Mouse (Mus musculus): ENCODE measurements around the gene Fkbp15. TPM values are rescaled to one million over a fixed set of nuclear protein-coding genes. Genes with fewer than 3 reads are reported as not detected.

Fkbp15 gene
- polyA plus RNA-seq, 1 experiment = 22.1 TPM

- no peaks in the 10 kb centered on the region for H3K9me3 ChIP-seq (replicated peaks; ENCODE audit: control insufficient read depth, insufficient read depth, low read length, poor library complexity, severe bottlenecking)
- H3K36me3 ChIP-seq (ENCODE audit: control insufficient read depth, insufficient read depth, low read length, poor library complexity, severe bottlenecking) = no peaks in the 10 kb centered on the region
- TF ChIP-seq POLR2A (IDR thresholded peaks at IDR 0.05; ENCODE audit: insufficient read depth, low read length) = no peak
- no peak for TF ChIP-seq EP300 (IDR thresholded peaks at IDR 0.05; ENCODE audit: insufficient read depth, low read depth, low read length)
- no peak for TF ChIP-seq CTCF (IDR thresholded peaks at IDR 0.05; ENCODE audit: low read depth, low read length)
- H3K4me1 ChIP-seq (ENCODE audit: control insufficient read depth, insufficient read depth, low read length) = no peaks in the 10 kb centered on the region
- H3K9ac ChIP-seq (ENCODE audit: low read depth, poor library complexity, severe bottlenecking) = no peak overlapping the region
- H3K4me3 ChIP-seq (ENCODE audit: low read depth, low read length) = no peak overlapping the region
- no peak overlapping the region for H3K27ac ChIP-seq (ENCODE audit: insufficient read depth, low read length)
- H3K27me3 ChIP-seq (ENCODE audit: control insufficient read depth, insufficient read depth, low read length, poor library complexity, severe bottlenecking) = no peaks in the 10 kb centered on the region
Measured at GRCm38 (mm10) chr4:62369091-62369490, 8.7 kb upstream of the Fkbp15 start.

- Histone ChIP-seq H3K27ac (ENCODE audit: insufficient read depth, low read length) (no peak overlapping the region), H3K4me1 (ENCODE audit: control insufficient read depth, insufficient read depth, low read length) (no peaks in the 10 kb centered on the region), H3K4me3 (ENCODE audit: low read depth, low read length) (no peak overlapping the region), H3K9me3 (replicated peaks; ENCODE audit: control insufficient read depth, insufficient read depth, low read length, poor library complexity, severe bottlenecking) (no peaks in the 10 kb centered on the region), H3K27me3 (ENCODE audit: control insufficient read depth, insufficient read depth, low read length, poor library complexity, severe bottlenecking) (no peaks in the 10 kb centered on the region), H3K36me3 (ENCODE audit: control insufficient read depth, insufficient read depth, low read length, poor library complexity, severe bottlenecking) (no peaks in the 10 kb centered on the region), H3K9ac (ENCODE audit: low read depth, poor library complexity, severe bottlenecking) (no peak overlapping the region)
- TF ChIP-seq CTCF (IDR thresholded peaks at IDR 0.05; ENCODE audit: low read depth, low read length) = no peak
- TF ChIP-seq EP300 (IDR thresholded peaks at IDR 0.05; ENCODE audit: insufficient read depth, low read depth, low read length) = no peak
- TF ChIP-seq POLR2A (IDR thresholded peaks at IDR 0.05; ENCODE audit: insufficient read depth, low read length) = no peak
Measured at GRCm38 (mm10) chr4:62367586-62367985, 7.2 kb upstream of the Fkbp15 start.

- Histone ChIP-seq H3K4me1 (ENCODE audit: control insufficient read depth, insufficient read depth, low read length) (no peaks in the 10 kb centered on the region), H3K36me3 (ENCODE audit: control insufficient read depth, insufficient read depth, low read length, poor library complexity, severe bottlenecking) (no peaks in the 10 kb centered on the region), H3K4me3 (ENCODE audit: low read depth, low read length) (no peak overlapping the region), H3K9me3 (replicated peaks; ENCODE audit: control insufficient read depth, insufficient read depth, low read length, poor library complexity, severe bottlenecking) (no peaks in the 10 kb centered on the region), H3K9ac (ENCODE audit: low read depth, poor library complexity, severe bottlenecking) (no peak overlapping the region), H3K27me3 (ENCODE audit: control insufficient read depth, insufficient read depth, low read length, poor library complexity, severe bottlenecking) (no peaks in the 10 kb centered on the region), H3K27ac (ENCODE audit: insufficient read depth, low read length) (no peak overlapping the region)
- TF ChIP-seq POLR2A (IDR thresholded peaks at IDR 0.05; ENCODE audit: insufficient read depth, low read length) (no peak), EP300 (IDR thresholded peaks at IDR 0.05; ENCODE audit: insufficient read depth, low read depth, low read length) (no peak), CTCF (IDR thresholded peaks at IDR 0.05; ENCODE audit: low read depth, low read length) (no peak)
Measured at GRCm38 (mm10) chr4:62366291-62366690, 5.9 kb upstream of the Fkbp15 start.

GRCm38 (mm10) chr4:62364299-62364698 is 4.0 kb upstream of the Fkbp15 start:
- Histone ChIP-seq H3K9me3 (replicated peaks; ENCODE audit: control insufficient read depth, insufficient read depth, low read length, poor library complexity, severe bottlenecking) (no peaks in the 10 kb centered on the region), H3K4me3 (ENCODE audit: low read depth, low read length) (no peak overlapping the region), H3K27ac (ENCODE audit: insufficient read depth, low read length) (no peak overlapping the region), H3K36me3 (ENCODE audit: control insufficient read depth, insufficient read depth, low read length, poor library complexity, severe bottlenecking) (no peaks in the 10 kb centered on the region), H3K4me1 (ENCODE audit: control insufficient read depth, insufficient read depth, low read length) (no peaks in the 10 kb centered on the region), H3K27me3 (ENCODE audit: control insufficient read depth, insufficient read depth, low read length, poor library complexity, severe bottlenecking) (no peaks in the 10 kb centered on the region), H3K9ac (ENCODE audit: low read depth, poor library complexity, severe bottlenecking) (no peak overlapping the region)
- no peak for TF ChIP-seq EP300 (IDR thresholded peaks at IDR 0.05; ENCODE audit: insufficient read depth, low read depth, low read length)
- no peak for TF ChIP-seq CTCF (IDR thresholded peaks at IDR 0.05; ENCODE audit: low read depth, low read length)
- no peak for TF ChIP-seq POLR2A (IDR thresholded peaks at IDR 0.05; ENCODE audit: insufficient read depth, low read length)

- Histone ChIP-seq H3K27me3 (ENCODE audit: control insufficient read depth, insufficient read depth, low read length, poor library complexity, severe bottlenecking) (no peaks in the 10 kb centered on the region), H3K36me3 (ENCODE audit: control insufficient read depth, insufficient read depth, low read length, poor library complexity, severe bottlenecking) (no peaks in the 10 kb centered on the region), H3K9me3 (replicated peaks; ENCODE audit: control insufficient read depth, insufficient read depth, low read length, poor library complexity, severe bottlenecking) (no peaks in the 10 kb centered on the region), H3K4me1 (ENCODE audit: control insufficient read depth, insufficient read depth, low read length) (no peaks in the 10 kb centered on the region), H3K9ac (ENCODE audit: low read depth, poor library complexity, severe bottlenecking) (no peak overlapping the region), H3K4me3 (ENCODE audit: low read depth, low read length) (no peak overlapping the region), H3K27ac (ENCODE audit: insufficient read depth, low read length) (no peak overlapping the region)
- no peak for TF ChIP-seq EP300 (IDR thresholded peaks at IDR 0.05; ENCODE audit: insufficient read depth, low read depth, low read length)
- no peak for TF ChIP-seq POLR2A (IDR thresholded peaks at IDR 0.05; ENCODE audit: insufficient read depth, low read length)
- TF ChIP-seq CTCF (IDR thresholded peaks at IDR 0.05; ENCODE audit: low read depth, low read length) = no peak
Measured at GRCm38 (mm10) chr4:62362437-62362836, 2.1 kb upstream of the Fkbp15 start.

- Histone ChIP-seq H3K9ac (ENCODE audit: low read depth, poor library complexity, severe bottlenecking) (peak overlapping the region; percentile 76), H3K9me3 (replicated peaks; ENCODE audit: control insufficient read depth, insufficient read depth, low read length, poor library complexity, severe bottlenecking) (no peaks in the 10 kb centered on the region), H3K36me3 (ENCODE audit: control insufficient read depth, insufficient read depth, low read length, poor library complexity, severe bottlenecking) (no peaks in the 10 kb centered on the region), H3K4me1 (ENCODE audit: control insufficient read depth, insufficient read depth, low read length) (no peaks in the 10 kb centered on the region), H3K27me3 (ENCODE audit: control insufficient read depth, insufficient read depth, low read length, poor library complexity, severe bottlenecking) (no peaks in the 10 kb centered on the region), H3K4me3 (ENCODE audit: low read depth, low read length) (no peak overlapping the region), H3K27ac (ENCODE audit: insufficient read depth, low read length) (no peak overlapping the region)
- TF ChIP-seq CTCF (IDR thresholded peaks at IDR 0.05; ENCODE audit: low read depth, low read length) (no peak), EP300 (IDR thresholded peaks at IDR 0.05; ENCODE audit: insufficient read depth, low read depth, low read length) (no peak), POLR2A (IDR thresholded peaks at IDR 0.05; ENCODE audit: insufficient read depth, low read length) (no peak)
Measured at GRCm38 (mm10) chr4:62361997-62362396, 1.6 kb upstream of the Fkbp15 start.
